Mouse (Mus musculus): ENCODE measurements around the gene Marveld1. TPM values are rescaled to one million over a fixed set of nuclear protein-coding genes. Genes with fewer than 3 reads are reported as not detected.
A peak's percentile ranks its signal among the peaks of the same experiment; 100 is the strongest.

Gene Marveld1
- polyA plus RNA-seq, 1 experiment from 2014 or later, result 25.0 TPM

DNA sequence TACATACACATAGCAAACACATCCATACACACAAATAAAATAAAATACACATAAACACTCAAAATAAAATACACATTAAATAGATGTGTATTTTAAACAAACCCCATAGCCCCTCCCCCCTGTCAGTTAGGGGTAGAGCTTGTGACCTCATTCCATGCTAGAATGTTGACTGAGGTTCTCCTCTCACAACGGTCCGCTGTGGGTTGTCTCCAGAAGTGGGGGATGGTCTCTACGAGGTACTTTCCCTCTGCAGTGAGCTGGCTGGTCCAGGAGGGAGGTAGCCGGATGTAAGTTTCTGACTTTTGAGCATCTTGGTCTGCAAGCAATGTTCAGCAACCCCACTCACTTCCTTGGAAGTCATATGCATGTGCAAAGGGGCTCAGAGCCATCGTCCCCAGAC is 16.6 kb downstream of the Marveld1 start, which contains the start of gene Zfyve27:
Zfyve27 (plus strand) TSS at position 188 of the 400 bp plus-strand sequence.
- ATAC-seq (ENCODE audit: insufficient number of reproducible peaks, insufficient read depth, low FRiP score, low read depth), result no peak
- Histone ChIP-seq H3K4me1 (ENCODE audit: control insufficient read depth in 2 of 2, insufficient read depth in 2 of 2, low read length in 2 of 2) (0 out of 4 replicates have a peak, but pooled peaks cover 0 to 4% of the 10 kb centered on the region in 2 experiments), H3K36me3 (ENCODE audit: control insufficient read depth, insufficient read depth, low read length) (no peaks in the 10 kb centered on the region), H3K27ac (replicated peaks in 1 of 2; ENCODE audit: control insufficient read depth in 1 of 2, insufficient read depth in 1 of 2, low read depth in 2 of 2, low read length in 2 of 2) (no peak within 1 kb of the TSS), H3K9ac (ENCODE audit: low read length) (no peak within 1 kb of the TSS), H3K9me3 (ENCODE audit: control insufficient read depth, low read length) (no peaks in the 10 kb centered on the region), H3K4me2 (ENCODE audit: low read length) (no peak within 1 kb of the TSS), H3K4me3 (ENCODE audit: control insufficient read depth in 1 of 2, insufficient read depth in 1 of 2, low read depth in 1 of 2, low read length in 2 of 2) (no peak within 1 kb of the TSS), H3K27me3 (ENCODE audit: control insufficient read depth, insufficient read depth, low read length) (peaks cover 2% of the 10 kb centered on the region; the same call in 1 of the 2 replicates)
- 64% methylated on average over 5 of the region's 5 CpGs for WGBS

DNA sequence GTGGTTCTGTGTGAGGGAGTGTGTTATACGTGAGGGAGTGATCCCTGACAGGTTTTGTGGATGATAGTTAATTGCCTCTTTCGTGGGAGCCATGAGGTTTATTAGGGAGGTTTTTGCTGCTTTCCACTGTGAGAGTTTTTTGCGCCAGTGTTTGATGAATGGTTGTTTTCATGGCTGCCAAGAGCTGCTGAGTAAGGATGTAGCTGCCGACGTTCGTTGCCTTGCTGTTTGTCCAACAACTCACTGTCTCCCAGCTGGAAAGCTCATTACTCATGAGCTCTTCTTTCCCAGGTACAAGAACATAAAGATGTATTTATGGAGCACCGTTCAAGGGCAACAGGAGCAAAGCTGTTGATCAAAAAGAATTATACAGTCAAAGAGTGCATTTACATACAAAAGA is 17.0 kb downstream of the Marveld1 start:
- WGBS, result 64% methylated on average over 7 of the region's 7 CpGs
- no peaks in the 10 kb centered on the region for H3K9me3 ChIP-seq (ENCODE audit: control insufficient read depth, low read length)
- H3K27ac ChIP-seq (replicated peaks in 1 of 2; ENCODE audit: control insufficient read depth in 1 of 2, insufficient read depth in 1 of 2, low read depth in 2 of 2, low read length in 2 of 2), result no peak overlapping the region
- H3K27me3 ChIP-seq (ENCODE audit: control insufficient read depth, insufficient read depth, low read length), result peaks cover 6% of the 10 kb centered on the region; the same call in 1 of the 2 replicates
- no peak for ATAC-seq (ENCODE audit: insufficient number of reproducible peaks, insufficient read depth, low FRiP score, low read depth)
- H3K4me1 ChIP-seq (ENCODE audit: control insufficient read depth in 2 of 2, insufficient read depth in 2 of 2, low read length in 2 of 2), result 0 out of 4 replicates have a peak, but pooled peaks cover 0 to 4% of the 10 kb centered on the region in 2 experiments
- H3K4me3 ChIP-seq (ENCODE audit: control insufficient read depth in 1 of 2, insufficient read depth in 1 of 2, low read depth in 1 of 2, low read length in 2 of 2), result no peak overlapping the region
- H3K9ac ChIP-seq (ENCODE audit: low read length), result no peak overlapping the region
- no peaks in the 10 kb centered on the region for H3K36me3 ChIP-seq (ENCODE audit: control insufficient read depth, insufficient read depth, low read length)
- H3K4me2 ChIP-seq (ENCODE audit: low read length), result no peak overlapping the region

DNA sequence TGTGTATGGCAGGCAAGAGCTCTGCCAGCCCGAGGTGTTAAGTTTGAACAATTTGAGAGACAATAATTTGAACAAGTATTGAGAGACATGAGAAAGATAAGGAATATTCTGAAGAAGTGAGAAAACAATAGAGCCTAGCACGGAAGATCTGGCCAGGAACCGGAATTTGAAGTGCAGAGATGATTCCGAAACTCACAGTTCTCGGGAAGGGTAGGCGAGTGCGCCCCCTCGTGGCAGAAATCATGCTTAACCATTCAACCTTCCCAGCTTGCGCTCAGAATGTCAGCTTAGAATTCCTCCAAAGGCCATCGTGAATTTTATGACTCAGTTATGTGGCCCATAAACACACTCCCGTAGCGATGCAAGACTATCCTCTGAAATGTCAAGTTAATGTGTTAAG is 18.9 kb downstream of the Marveld1 start:
- no peaks in the 10 kb centered on the region for H3K9me3 ChIP-seq (ENCODE audit: control insufficient read depth, low read length)
- H3K4me1 ChIP-seq (ENCODE audit: control insufficient read depth in 2 of 2, insufficient read depth in 2 of 2, low read length in 2 of 2), result peaks cover 0 to 12% of the 10 kb centered on the region in 2 experiments; a peak in 2 of 4 replicates
- H3K36me3 ChIP-seq (ENCODE audit: control insufficient read depth, insufficient read depth, low read length), result no peaks in the 10 kb centered on the region
- H3K9ac ChIP-seq (ENCODE audit: low read length), result peak overlapping the region; percentile 51; the same call in 1 of the 2 replicates
- no peak for ATAC-seq (ENCODE audit: insufficient number of reproducible peaks, insufficient read depth, low FRiP score, low read depth)
- H3K4me2 ChIP-seq (ENCODE audit: low read length), result peak overlapping the region; percentile 59
- WGBS, result 2% methylated on average over 12 of the region's 12 CpGs
- H3K4me3 ChIP-seq (ENCODE audit: control insufficient read depth in 1 of 2, insufficient read depth in 1 of 2, low read depth in 1 of 2, low read length in 2 of 2), result peak overlapping the region in 1 of 2 experiments; percentile 21; a peak in 1 of 4 replicates
- no peak overlapping the region for H3K27ac ChIP-seq (replicated peaks in 1 of 2; ENCODE audit: control insufficient read depth in 1 of 2, insufficient read depth in 1 of 2, low read depth in 2 of 2, low read length in 2 of 2)
- H3K27me3 ChIP-seq (ENCODE audit: control insufficient read depth, insufficient read depth, low read length), result peaks cover 8% of the 10 kb centered on the region; the same call in 1 of the 2 replicates

DNA sequence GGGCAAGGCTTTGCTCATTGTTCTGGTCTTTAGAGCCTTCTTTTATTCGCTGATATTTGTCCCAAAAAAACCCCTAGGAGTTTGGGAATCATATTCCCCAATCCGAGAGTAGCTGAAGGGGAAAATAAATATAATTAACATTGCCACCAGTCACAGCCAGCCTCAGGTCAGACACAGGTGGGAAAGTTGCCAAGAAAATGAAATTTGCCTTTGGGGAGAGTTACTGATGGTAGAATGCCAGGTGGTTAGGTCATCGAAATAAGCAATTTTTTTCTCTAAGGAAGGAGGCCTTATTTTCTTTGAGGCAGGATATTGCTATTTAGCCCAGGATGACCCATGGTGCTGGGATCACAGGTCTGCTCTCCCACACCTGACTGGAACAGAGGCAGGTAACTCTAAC is 19.6 kb downstream of the Marveld1 start:
- no peak for ATAC-seq (ENCODE audit: insufficient number of reproducible peaks, insufficient read depth, low FRiP score, low read depth)
- Histone ChIP-seq H3K27ac (replicated peaks in 1 of 2; ENCODE audit: control insufficient read depth in 1 of 2, insufficient read depth in 1 of 2, low read depth in 2 of 2, low read length in 2 of 2) (no peak overlapping the region), H3K27me3 (ENCODE audit: control insufficient read depth, insufficient read depth, low read length) (peaks cover 8% of the 10 kb centered on the region; the same call in 1 of the 2 replicates), H3K9me3 (ENCODE audit: control insufficient read depth, low read length) (no peaks in the 10 kb centered on the region), H3K4me3 (ENCODE audit: control insufficient read depth in 1 of 2, insufficient read depth in 1 of 2, low read depth in 1 of 2, low read length in 2 of 2) (no peak overlapping the region), H3K9ac (ENCODE audit: low read length) (no peak overlapping the region), H3K4me2 (ENCODE audit: low read length) (no peak overlapping the region), H3K4me1 (ENCODE audit: control insufficient read depth in 2 of 2, insufficient read depth in 2 of 2, low read length in 2 of 2) (peaks cover 4 to 18% of the 10 kb centered on the region in 2 experiments), H3K36me3 (ENCODE audit: control insufficient read depth, insufficient read depth, low read length) (no peaks in the 10 kb centered on the region)
- 45% methylated on average over 3 of the region's 3 CpGs for WGBS

DNA sequence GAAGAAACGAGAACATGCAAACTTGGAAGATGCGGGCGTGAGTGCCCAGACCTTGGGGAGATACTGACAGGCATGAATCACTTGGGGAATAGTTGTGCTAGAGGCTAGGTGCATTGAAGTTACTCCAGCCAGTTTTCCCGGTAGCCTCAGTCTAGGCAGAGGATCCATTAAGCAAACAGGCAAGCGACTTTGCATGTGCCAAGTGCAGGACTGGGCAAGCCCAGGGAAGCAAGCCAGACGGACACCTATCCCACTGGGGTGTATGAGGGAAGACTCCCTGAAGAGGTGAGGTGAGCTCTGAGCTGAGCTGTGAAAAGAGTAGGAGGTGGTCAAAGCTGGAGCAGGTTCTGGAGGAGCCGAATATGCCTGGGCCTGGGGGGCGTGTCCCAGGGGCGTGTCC is 20.3 kb downstream of the Marveld1 start:
- ATAC-seq (ENCODE audit: insufficient number of reproducible peaks, insufficient read depth, low FRiP score, low read depth), result no peak
- H3K27me3 ChIP-seq (ENCODE audit: control insufficient read depth, insufficient read depth, low read length), result peaks cover 8% of the 10 kb centered on the region; the same call in 1 of the 2 replicates
- no peak overlapping the region for H3K27ac ChIP-seq (replicated peaks in 1 of 2; ENCODE audit: control insufficient read depth in 1 of 2, insufficient read depth in 1 of 2, low read depth in 2 of 2, low read length in 2 of 2)
- H3K4me3 ChIP-seq (ENCODE audit: control insufficient read depth in 1 of 2, insufficient read depth in 1 of 2, low read depth in 1 of 2, low read length in 2 of 2), result no peak overlapping the region
- no peak overlapping the region for H3K9ac ChIP-seq (ENCODE audit: low read length)
- WGBS, result 59% methylated on average over 9 of the region's 9 CpGs
- H3K4me1 ChIP-seq (ENCODE audit: control insufficient read depth in 2 of 2, insufficient read depth in 2 of 2, low read length in 2 of 2), result peaks cover 4 to 18% of the 10 kb centered on the region in 2 experiments
- no peaks in the 10 kb centered on the region for H3K9me3 ChIP-seq (ENCODE audit: control insufficient read depth, low read length)
- H3K4me2 ChIP-seq (ENCODE audit: low read length), result no peak overlapping the region
- no peaks in the 10 kb centered on the region for H3K36me3 ChIP-seq (ENCODE audit: control insufficient read depth, insufficient read depth, low read length)

DNA sequence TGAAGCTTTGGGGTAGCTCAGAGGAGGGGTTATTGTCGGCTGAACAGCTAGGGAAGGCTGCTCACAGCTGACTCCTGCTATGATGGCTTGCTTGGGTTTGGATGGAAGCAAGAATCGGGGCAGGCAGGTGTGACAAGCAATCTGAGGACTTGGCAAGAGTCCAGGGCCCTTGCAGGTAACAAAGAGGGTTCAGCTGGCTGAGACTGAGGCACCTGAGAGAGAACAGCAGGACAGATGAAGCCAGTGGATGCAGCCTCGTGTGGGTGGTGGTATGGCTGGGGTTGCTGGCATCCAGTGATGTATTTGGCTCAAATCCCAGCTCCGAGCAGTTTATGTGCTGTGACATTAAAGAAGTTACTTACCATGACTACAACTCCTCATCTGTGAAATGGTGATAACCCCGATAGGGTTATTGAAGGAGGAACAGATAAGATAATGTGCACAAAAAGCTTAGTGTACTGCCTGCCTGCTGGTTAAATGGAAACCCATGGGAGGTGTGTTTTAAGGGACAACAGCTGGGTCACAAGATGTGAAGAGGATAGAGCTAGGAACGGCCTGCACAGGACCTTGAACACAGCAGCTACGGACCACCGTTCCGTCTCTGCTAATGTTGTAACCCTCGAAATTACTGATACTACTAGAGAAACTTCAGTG is 22.2 kb downstream of the Marveld1 start:
- no peak overlapping the region for H3K27ac ChIP-seq (replicated peaks in 1 of 2; ENCODE audit: control insufficient read depth in 1 of 2, insufficient read depth in 1 of 2, low read depth in 2 of 2, low read length in 2 of 2)
- peak overlapping the region; percentile 95; the same call in 1 of the 2 replicates for H3K4me2 ChIP-seq (ENCODE audit: low read length)
- no peaks in the 10 kb centered on the region for H3K36me3 ChIP-seq (ENCODE audit: control insufficient read depth, insufficient read depth, low read length)
- 0 out of 4 replicates have a peak overlapping the region, but pooled peaks of 1 of the 2 experiments have one; percentile 90 for H3K4me3 ChIP-seq (ENCODE audit: control insufficient read depth in 1 of 2, insufficient read depth in 1 of 2, low read depth in 1 of 2, low read length in 2 of 2)
- 46% methylated on average over 10 of the region's 10 CpGs for WGBS
- H3K9me3 ChIP-seq (ENCODE audit: control insufficient read depth, low read length), result no peaks in the 10 kb centered on the region
- peaks cover 8% of the 10 kb centered on the region; the same call in 1 of the 2 replicates for H3K27me3 ChIP-seq (ENCODE audit: control insufficient read depth, insufficient read depth, low read length)
- H3K9ac ChIP-seq (ENCODE audit: low read length), result no peak overlapping the region; the same call in 1 of the 2 replicates
- peaks cover 4 to 18% of the 10 kb centered on the region in 2 experiments for H3K4me1 ChIP-seq (ENCODE audit: control insufficient read depth in 2 of 2, insufficient read depth in 2 of 2, low read length in 2 of 2)
- ATAC-seq (ENCODE audit: insufficient number of reproducible peaks, insufficient read depth, low FRiP score, low read depth), result no peak

DNA sequence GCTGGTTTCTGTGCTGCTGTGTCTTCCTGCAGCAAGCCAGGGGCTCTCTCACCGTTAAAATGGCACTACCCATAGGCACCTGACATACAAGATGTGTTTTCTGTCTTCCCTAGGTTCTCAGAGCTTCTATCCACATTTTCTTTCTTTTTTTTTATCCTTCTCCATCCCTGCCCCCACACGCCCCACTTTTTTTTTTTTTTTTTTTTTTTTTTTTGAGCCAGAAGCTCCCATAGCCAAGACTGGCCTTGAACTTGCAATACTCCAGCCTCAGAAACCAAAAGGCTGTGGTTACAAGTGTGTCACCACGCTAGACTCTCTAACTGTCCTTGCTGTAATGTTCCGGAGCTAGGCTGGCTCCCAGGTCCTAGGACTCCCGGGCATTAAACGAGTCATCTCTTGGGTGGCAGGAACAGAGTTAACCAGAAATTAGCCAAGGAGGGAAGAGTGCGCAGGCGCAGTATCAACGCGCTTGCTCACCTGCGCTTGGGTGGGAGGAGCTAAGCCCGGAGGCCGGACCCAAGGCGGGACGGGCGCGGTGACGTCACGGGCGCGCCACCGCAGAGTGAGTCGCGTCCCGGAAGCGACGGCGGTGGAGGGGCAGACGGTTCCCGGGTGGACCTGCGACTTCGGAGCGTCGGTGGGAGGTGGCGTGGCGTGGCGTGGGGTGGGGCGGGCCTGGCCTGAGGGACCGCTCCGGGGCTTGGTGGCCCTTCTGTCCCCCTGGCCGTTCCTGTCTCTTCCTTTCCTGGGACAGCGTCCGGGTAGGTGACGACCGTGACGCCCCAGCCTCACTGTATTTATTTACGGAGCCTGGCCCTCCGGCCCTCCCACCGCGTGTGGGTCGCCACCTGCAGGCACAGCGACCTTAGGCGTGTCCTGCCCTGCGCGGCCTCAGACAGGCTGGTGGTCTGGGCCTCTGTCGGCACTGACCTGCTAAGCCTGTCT is 23.1 kb downstream of the Marveld1 start:
- peak overlapping the region; percentile 95 for H3K4me2 ChIP-seq (ENCODE audit: low read length)
- WGBS, result 1% methylated on average over 51 of the region's 56 CpGs
- peak overlapping the region; percentile 63 to 90 for H3K4me3 ChIP-seq (ENCODE audit: control insufficient read depth in 1 of 2, insufficient read depth in 1 of 2, low read depth in 1 of 2, low read length in 2 of 2)
- H3K9me3 ChIP-seq (ENCODE audit: control insufficient read depth, low read length), result no peaks in the 10 kb centered on the region
- peak; percentile 91 for ATAC-seq (ENCODE audit: insufficient number of reproducible peaks, insufficient read depth, low FRiP score, low read depth)
- peak overlapping the region; percentile 93 for H3K9ac ChIP-seq (ENCODE audit: low read length)
- peaks cover 6% of the 10 kb centered on the region; the same call in 1 of the 2 replicates for H3K27me3 ChIP-seq (ENCODE audit: control insufficient read depth, insufficient read depth, low read length)
- H3K27ac ChIP-seq (replicated peaks in 1 of 2; ENCODE audit: control insufficient read depth in 1 of 2, insufficient read depth in 1 of 2, low read depth in 2 of 2, low read length in 2 of 2), result peak overlapping the region in 1 of 2 experiments; percentile 57; a peak in 1 of 4 replicates
- no peaks in the 10 kb centered on the region for H3K36me3 ChIP-seq (ENCODE audit: control insufficient read depth, insufficient read depth, low read length)
- peaks cover 4 to 18% of the 10 kb centered on the region in 2 experiments for H3K4me1 ChIP-seq (ENCODE audit: control insufficient read depth in 2 of 2, insufficient read depth in 2 of 2, low read length in 2 of 2)

Measured in heart, embryonic 14.5 days (tissue).